Mouse (Mus musculus) erythroblast, embryonic 14.5 days (primary cell): ENCODE results near the gene Dtnbp1.

ENCODE experiments used
- GATA1 ChIP-seq: IDR thresholded peaks from 2 replicates; pipeline ENCODE4 v1.6.1; 2012; ENCODE audit warnings: low read length, inconsistent platforms, mixed read lengths
- TAL1 ChIP-seq: IDR thresholded peaks from 3 replicates; pipeline ENCODE4 v1.6.1; 2012; ENCODE audit warnings: low read length, inconsistent platforms, mixed read lengths

DNA sequence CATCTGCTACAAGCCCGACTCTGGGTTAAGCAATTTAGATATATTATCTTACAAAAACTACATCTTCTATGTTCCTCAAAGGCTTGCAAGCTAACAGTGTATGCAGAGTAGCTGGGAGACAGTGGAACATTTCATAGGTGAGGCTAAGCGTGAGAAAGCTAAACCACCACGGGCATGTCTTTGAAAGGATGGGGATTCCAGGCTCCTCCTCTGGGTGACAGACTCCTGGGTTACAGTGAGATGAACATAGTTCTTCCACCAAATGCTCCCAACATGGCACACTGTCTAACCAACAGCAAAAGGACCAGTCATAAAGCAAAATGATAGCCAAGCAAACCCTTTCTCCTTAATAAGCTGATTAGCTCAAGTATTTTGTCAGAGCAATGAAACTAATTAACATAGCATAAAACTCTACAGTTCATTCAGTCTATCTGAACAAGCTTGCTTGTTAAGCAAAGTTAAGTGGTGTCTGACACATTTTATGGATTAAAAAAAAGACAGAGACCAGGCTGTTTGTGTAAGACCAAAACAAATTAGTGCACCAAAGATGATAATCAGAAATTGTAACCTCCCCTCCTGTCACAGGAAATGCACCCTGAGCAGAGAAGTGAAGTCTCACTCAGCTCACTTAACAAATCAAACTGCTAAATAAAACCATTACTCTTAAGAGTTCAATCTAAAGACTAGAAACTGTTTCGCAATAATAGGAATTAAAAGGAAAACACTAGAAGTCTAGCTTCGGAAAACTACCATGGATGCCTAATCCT, 18.1 kb downstream of the Dtnbp1 start:
- TF ChIP-seq GATA1 (no peak), TAL1 (no peak)
